Mouse (Mus musculus): Measurements from ENCODE around the gene Mael.

- TF ChIP-seq CTCF (IDR thresholded peaks at IDR 0.05; ENCODE audit: extremely low read depth, insufficient read depth, insufficient read length, insufficient replicate concordance) (no peak), POLR2A (IDR thresholded peaks at IDR 0.05; ENCODE audit: low read depth, low read length) (no peak)
Observed at GRCm38 (mm10) chr1:166256302-166256701, 17.8 kb upstream of the Mael start.
